11 mouse cellular contexts compared by ENCODE assay signal in the genomic region with DNA sequence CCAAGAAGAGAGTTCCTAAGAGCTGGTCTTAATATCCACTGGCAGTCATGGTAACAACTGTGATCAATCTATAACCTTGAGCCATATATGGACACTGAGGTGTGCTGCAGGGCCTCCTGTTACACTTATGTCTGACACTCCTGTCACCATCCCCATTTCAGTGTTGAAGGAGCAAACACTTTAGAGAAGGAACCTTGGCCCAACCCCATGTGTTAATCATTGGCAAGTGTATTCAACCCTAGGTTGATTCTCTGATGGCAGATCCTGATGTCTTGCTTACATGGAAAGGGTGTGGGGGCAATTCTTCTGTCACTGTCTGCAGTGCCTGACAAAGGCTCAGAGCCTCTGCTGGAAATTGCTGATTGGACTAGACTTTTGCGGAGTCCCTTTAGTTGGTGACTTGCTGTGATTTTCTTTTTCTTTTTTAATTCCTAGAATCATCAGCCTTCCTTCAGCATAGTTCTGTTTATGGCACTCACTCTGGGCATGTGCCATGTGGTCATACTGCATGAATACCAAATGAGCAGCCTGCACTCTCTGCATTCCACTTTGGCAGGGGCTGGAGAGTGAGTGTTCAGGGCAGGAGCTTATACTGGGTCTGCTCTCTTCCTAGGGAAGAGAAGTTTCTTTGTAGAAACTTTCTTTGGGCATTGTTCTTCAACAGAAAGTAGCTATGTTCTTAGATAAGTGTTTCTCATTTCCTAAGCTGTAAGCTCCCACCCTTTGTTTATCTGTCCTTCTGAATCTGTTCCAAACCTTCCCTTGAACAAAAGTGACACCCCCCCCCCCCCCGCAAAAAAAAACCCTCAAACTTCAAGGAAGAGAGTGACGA.
DNase-seq lines count a peak whose midpoint lies in the region; ATAC-seq and TF ChIP-seq lines count a peak whose summit lies in the region.
"Had no signal": no experiment of that assay in that cellular context is flagged by ENCODE, and none has a peak within 500 bp of the region (broad histone marks: within the 10 kb centered on the region; RNA-seq: fewer than 3 reads in every experiment).

No protein-coding gene starts in this region.

- peak overlapping the region; percentile 48 for H3K27ac ChIP-seq in heart, embryonic 12.5 days (ENCODE audit: poor library complexity, severe bottlenecking)
- H3K27ac ChIP-seq in stomach, embryonic 16.5 days (ENCODE audit: low read length): no peak overlapping the region
- no peak overlapping the region for H3K27ac ChIP-seq in stomach, postnatal 0 days (replicated peaks)
- no peak overlapping the region for H3K27ac ChIP-seq in kidney, embryonic 16.5 days (ENCODE audit: low read length)

- DNase-seq in heart, adult 9 months (ENCODE audit: low spot score in 2 of 2): no peak
- no peak for DNase-seq in stomach, postnatal 0 days (ENCODE audit: low spot score)
- peak; percentile 6 for DNase-seq in yolk sac, embryonic 10.5 days (ENCODE audit: low spot score)
- DNase-seq in thymus, adult 18-20 months: no peak
- DNase-seq in adrenal gland, adult 2 months: no peak
- DNase-seq: cerebellum, adult 11 months; right cerebral cortex, postnatal 14 days; thymus, adult 2 months had no signal

- no peaks in the 10 kb centered on the region for H3K36me3 ChIP-seq in heart, embryonic 12.5 days
- H3K36me3 ChIP-seq in stomach, embryonic 16.5 days (ENCODE audit: control insufficient read depth, insufficient read depth, low read length): no peaks in the 10 kb centered on the region
- H3K36me3 ChIP-seq in stomach, postnatal 0 days (ENCODE audit: control insufficient read depth, insufficient read depth, low read length): no peaks in the 10 kb centered on the region
- H3K36me3 ChIP-seq in kidney, embryonic 16.5 days (ENCODE audit: insufficient read depth, low read length): no peaks in the 10 kb centered on the region

- H3K4me2 ChIP-seq in heart, embryonic 12.5 days: no peak overlapping the region
- no peak overlapping the region for H3K4me2 ChIP-seq in stomach, embryonic 16.5 days (ENCODE audit: low read depth, low read length)
- H3K4me2 ChIP-seq in stomach, postnatal 0 days (replicated peaks; ENCODE audit: low read depth): no peak overlapping the region
- H3K4me2 ChIP-seq in kidney, embryonic 16.5 days (replicated peaks; ENCODE audit: low read depth, low read length): no peak overlapping the region

- 53% methylated on average over 3 of the region's 3 CpGs for WGBS in heart, embryonic 12.5 days
- 57% methylated on average over 3 of the region's 3 CpGs for WGBS in stomach, embryonic 16.5 days
- 58% methylated on average over 3 of the region's 3 CpGs for WGBS in stomach, postnatal 0 days
- WGBS in kidney, embryonic 16.5 days: 65% methylated on average over 3 of the region's 3 CpGs

- H3K4me3 ChIP-seq in heart, embryonic 12.5 days: no peak overlapping the region
- H3K4me3 ChIP-seq in stomach, embryonic 16.5 days (replicated peaks; ENCODE audit: low read length): no peak overlapping the region
- H3K4me3 ChIP-seq in stomach, postnatal 0 days (ENCODE audit: low read depth, low read length): no peak overlapping the region
- H3K4me3 ChIP-seq in kidney, embryonic 16.5 days (ENCODE audit: low read length): no peak overlapping the region

- peaks cover 47% of the 10 kb centered on the region for H3K4me1 ChIP-seq in heart, embryonic 12.5 days (replicated peaks)
- H3K4me1 ChIP-seq in stomach, embryonic 16.5 days (ENCODE audit: control insufficient read depth, insufficient read depth, low read length): peaks cover 16% of the 10 kb centered on the region; the same call in 1 of the 2 replicates
- H3K4me1 ChIP-seq in stomach, postnatal 0 days (replicated peaks; ENCODE audit: control insufficient read depth, insufficient read depth): peaks cover 7% of the 10 kb centered on the region
- H3K4me1 ChIP-seq in kidney, embryonic 16.5 days (ENCODE audit: insufficient read depth, low read length): peaks cover 33% of the 10 kb centered on the region

- H3K27me3 ChIP-seq in heart, embryonic 12.5 days (replicated peaks): no peaks in the 10 kb centered on the region
- no peaks in the 10 kb centered on the region for H3K27me3 ChIP-seq in stomach, embryonic 16.5 days (ENCODE audit: control insufficient read depth, insufficient read depth, low read length)
- no peaks in the 10 kb centered on the region for H3K27me3 ChIP-seq in stomach, postnatal 0 days (ENCODE audit: control insufficient read depth, insufficient read depth, low read length)
- H3K27me3 ChIP-seq in kidney, embryonic 16.5 days (ENCODE audit: insufficient read depth, low read length): no peaks in the 10 kb centered on the region

- no peak overlapping the region for H3K9ac ChIP-seq in heart, embryonic 12.5 days
- no peak overlapping the region for H3K9ac ChIP-seq in stomach, embryonic 16.5 days (ENCODE audit: low read length)
- no peak overlapping the region for H3K9ac ChIP-seq in stomach, postnatal 0 days (ENCODE audit: low read length)
- H3K9ac ChIP-seq in kidney, embryonic 16.5 days (replicated peaks; ENCODE audit: low read length): no peak overlapping the region

- no peak for TF ChIP-seq EP300 in stomach, postnatal 0 days (optimal IDR thresholded peaks at IDR 0.05)

- ATAC-seq in heart, embryonic 12.5 days (ENCODE audit: insufficient number of reproducible peaks, low FRiP score): peak; percentile 68; the same call in 1 of the 2 replicates
- ATAC-seq in stomach, embryonic 16.5 days (ENCODE audit: insufficient read depth, low FRiP score): peak; percentile 27; the same call in 1 of the 2 replicates
- no peak for ATAC-seq in stomach, postnatal 0 days (ENCODE audit: low FRiP score, low TSS enrichment)
- 0 out of 2 replicates have a peak, but pooled peaks have one; percentile 60 for ATAC-seq in kidney, embryonic 16.5 days (ENCODE audit: low FRiP score, low TSS enrichment)

- no peaks in the 10 kb centered on the region for H3K9me3 ChIP-seq in heart, embryonic 12.5 days (replicated peaks)
- no peaks in the 10 kb centered on the region for H3K9me3 ChIP-seq in stomach, embryonic 16.5 days (replicated peaks; ENCODE audit: control insufficient read depth, low read length)
- H3K9me3 ChIP-seq in stomach, postnatal 0 days (ENCODE audit: control insufficient read depth, low read length): no peaks in the 10 kb centered on the region
- H3K9me3 ChIP-seq in kidney, embryonic 16.5 days (ENCODE audit: low read length): no peaks in the 10 kb centered on the region

- no peak for TF ChIP-seq CTCF in stomach, postnatal 0 days (IDR thresholded peaks at IDR 0.05; ENCODE audit: low read depth)
